ENCODE assay signal across 22 mouse cellular contexts in genomic region chr13:76896457-76896790, GRCm38 (mm10).
DNase-seq lines count a peak whose midpoint lies in the region; ATAC-seq and TF ChIP-seq lines count a peak whose summit lies in the region.
"Had no signal": no experiment of that assay in that cellular context is flagged by ENCODE, and none has a peak within 500 bp of the region (broad histone marks: within the 10 kb centered on the region; RNA-seq: fewer than 3 reads in every experiment).

No protein-coding gene starts in this region.

- H3K9ac ChIP-seq in intestine, postnatal 0 days (ENCODE audit: low read depth, low read length) = no peak overlapping the region
- H3K9ac ChIP-seq: embryonic facial prominence, embryonic 13.5 days; embryonic facial prominence, embryonic 15.5 days; forebrain, embryonic 13.5 days; forebrain, embryonic 15.5 days; forebrain, postnatal 0 days had no signal

- no peak overlapping the region for H3K4me3 ChIP-seq in embryonic fibroblast, embryonic 13.5 days (ENCODE audit: insufficient read depth, low read length)
- H3K4me3 ChIP-seq in intestine, postnatal 0 days (ENCODE audit: low read depth, low read length) = no peak overlapping the region
- H3K4me3 ChIP-seq: embryonic facial prominence, embryonic 13.5 days; embryonic facial prominence, embryonic 15.5 days; forebrain, embryonic 13.5 days; forebrain, embryonic 15.5 days had no signal

- H3K36me3 ChIP-seq in intestine, postnatal 0 days (ENCODE audit: control insufficient read depth, insufficient read depth) = no peaks in the 10 kb centered on the region
- H3K36me3 ChIP-seq: embryonic facial prominence, embryonic 13.5 days; embryonic facial prominence, embryonic 15.5 days; forebrain, embryonic 15.5 days; G1E had no signal

- H3K27me3 ChIP-seq in intestine, postnatal 0 days (replicated peaks; ENCODE audit: control insufficient read depth, insufficient read depth, low read length) = no peaks in the 10 kb centered on the region
- H3K27me3 ChIP-seq: CH12.LX; embryonic facial prominence, embryonic 13.5 days; embryonic facial prominence, embryonic 15.5 days; forebrain, embryonic 13.5 days; forebrain, embryonic 15.5 days had no signal

- H3K4me2 ChIP-seq in intestine, postnatal 0 days (replicated peaks; ENCODE audit: low read depth) = no peak overlapping the region
- H3K4me2 ChIP-seq: embryonic facial prominence, embryonic 13.5 days; embryonic facial prominence, embryonic 15.5 days; forebrain, embryonic 13.5 days; forebrain, embryonic 15.5 days had no signal

- 84% methylated on average over 1 of the region's 1 CpGs for WGBS in intestine, postnatal 0 days

- TF ChIP-seq CTCF in embryonic fibroblast, embryonic 13.5 days (IDR thresholded peaks at IDR 0.05; ENCODE audit: borderline replicate concordance, insufficient read depth, low read length) = no peak
- no peak for TF ChIP-seq CTCF in intestine, postnatal 0 days (IDR thresholded peaks at IDR 0.05; ENCODE audit: low read depth)

- H3K9me3 ChIP-seq in intestine, postnatal 0 days (ENCODE audit: control insufficient read depth) = no peaks in the 10 kb centered on the region
- H3K9me3 ChIP-seq: embryonic facial prominence, embryonic 13.5 days; embryonic facial prominence, embryonic 15.5 days; forebrain, embryonic 13.5 days; forebrain, embryonic 15.5 days; G1E had no signal

- ATAC-seq in frontal cortex, adult (ENCODE audit: low TSS enrichment) = peak; percentile 94
- no peak for ATAC-seq in intestine, postnatal 0 days
- ATAC-seq: CD4-positive, CD25-positive, alpha-beta regulatory T cell, adult 4 months; forebrain, embryonic 13.5 days; forebrain, embryonic 15.5 days; forebrain, postnatal 0 days had no signal

- TF ChIP-seq POLR2A in embryonic fibroblast, embryonic 13.5 days (IDR thresholded peaks at IDR 0.05; ENCODE audit: low read depth, low read length) = no peak

- H3K4me1 ChIP-seq in embryonic fibroblast, embryonic 13.5 days (ENCODE audit: control insufficient read depth, insufficient read depth, low read length) = no peaks in the 10 kb centered on the region
- no peaks in the 10 kb centered on the region for H3K4me1 ChIP-seq in intestine, postnatal 0 days (replicated peaks; ENCODE audit: control insufficient read depth, insufficient read depth, low read length)
- H3K4me1 ChIP-seq: embryonic facial prominence, embryonic 13.5 days; embryonic facial prominence, embryonic 15.5 days; forebrain, embryonic 13.5 days; forebrain, embryonic 15.5 days had no signal

- H3K27ac ChIP-seq in embryonic fibroblast, embryonic 13.5 days (ENCODE audit: insufficient read depth, low read length) = peak overlapping the region; percentile 89
- H3K27ac ChIP-seq in intestine, postnatal 0 days (ENCODE audit: low read depth, low read length) = no peak overlapping the region
- H3K27ac ChIP-seq: embryonic facial prominence, embryonic 13.5 days; embryonic facial prominence, embryonic 15.5 days; forebrain, embryonic 13.5 days; forebrain, embryonic 15.5 days had no signal

- DNase-seq in frontal cortex, postnatal 36 days (ENCODE audit: low spot score in 2 of 2) = no peak
- no peak for DNase-seq in cerebellum, postnatal 10 days
- DNase-seq: adrenal gland, adult 2 months; adrenal gland, postnatal 10 days; adrenal gland, postnatal 25 days; B cell, adult 2 months; cerebellum, adult 11-12 months; cerebellum, adult 9-10 months; cerebellum, postnatal 14 days; cerebellum, postnatal 36 days; embryo, embryonic 11 days; forebrain, postnatal 0 days had no signal
